Comparison of ENCODE assay signal across 8 mouse cellular contexts in the genomic region with DNA sequence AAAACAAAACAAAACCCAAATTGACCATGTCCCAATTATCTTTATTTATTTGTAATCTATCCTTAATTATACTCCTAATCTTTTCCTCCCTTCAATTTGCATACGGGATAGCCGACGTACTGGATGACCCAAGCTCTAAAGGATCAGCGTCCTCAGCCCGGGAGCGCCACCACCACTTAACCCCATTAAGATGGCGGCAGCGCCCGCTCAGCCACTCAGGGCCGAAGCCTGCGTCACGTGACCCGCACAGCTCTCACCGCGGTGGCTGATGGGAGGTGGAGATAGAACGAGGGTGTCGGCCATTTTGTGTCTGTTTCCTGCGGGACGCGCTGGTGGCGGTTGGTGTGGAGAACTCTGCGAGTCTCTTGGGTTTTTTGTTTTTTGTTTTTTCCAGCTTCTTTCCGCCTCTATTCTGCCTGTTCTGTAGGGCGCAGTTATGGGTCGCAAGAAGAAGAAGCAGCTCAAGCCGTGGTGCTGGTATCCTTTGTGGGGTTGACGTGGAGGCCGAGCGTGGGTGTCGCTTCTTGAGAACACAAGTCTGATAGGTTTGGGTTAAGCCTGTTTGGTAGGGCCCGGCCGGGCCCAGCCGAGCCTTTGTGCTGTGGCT. TPM values are rescaled to one million over a fixed set of nuclear protein-coding genes. Genes with fewer than 3 reads are reported as not detected.
DNase-seq lines count a peak whose midpoint lies in the region; ATAC-seq and TF ChIP-seq lines count a peak whose summit lies in the region.

A gene (plus strand): TSS at position 261 of the 607 bp plus-strand sequence.

- H3K36me3 ChIP-seq in ES-Bruce4 (ENCODE audit: control insufficient read depth, insufficient read depth, low read length, poor library complexity, severe bottlenecking) = peaks cover 36% of the 10 kb centered on the region
- peaks cover 12% of the 10 kb centered on the region for H3K36me3 ChIP-seq in forebrain, embryonic 13.5 days (ENCODE audit: poor library complexity, severe bottlenecking)
- peaks cover 21% of the 10 kb centered on the region for H3K36me3 ChIP-seq in liver, postnatal 0 days (replicated peaks; ENCODE audit: insufficient read depth, low read length)
- H3K36me3 ChIP-seq in neural tube, embryonic 14.5 days (ENCODE audit: control insufficient read depth, insufficient read depth, low read length) = peaks cover 10% of the 10 kb centered on the region; the same call in 1 of the 2 replicates

- TF ChIP-seq EP300 in ES-Bruce4 (IDR thresholded peaks at IDR 0.05; ENCODE audit: insufficient read depth, low read depth, low read length) = peak; percentile 48; the same call in 1 of the 2 replicates
- no peak for TF ChIP-seq EP300 in liver, postnatal 0 days (IDR thresholded peaks at IDR 0.05; ENCODE audit: low read depth)

- no peaks in the 10 kb centered on the region for H3K27me3 ChIP-seq in ES-Bruce4 (ENCODE audit: control insufficient read depth, insufficient read depth, low read length, poor library complexity, severe bottlenecking)
- H3K27me3 ChIP-seq in forebrain, embryonic 13.5 days = no peaks in the 10 kb centered on the region
- H3K27me3 ChIP-seq in liver, postnatal 0 days (ENCODE audit: insufficient read depth, low read length) = no peaks in the 10 kb centered on the region
- no peaks in the 10 kb centered on the region for H3K27me3 ChIP-seq in neural tube, embryonic 14.5 days (ENCODE audit: control insufficient read depth, insufficient read depth, low read length)

- WGBS in forebrain, embryonic 13.5 days = under 1% methylated on average over 33 of the region's 33 CpGs
- under 1% methylated on average over 33 of the region's 33 CpGs for WGBS in large intestine, adult 2 months
- WGBS in liver, postnatal 0 days (ENCODE audit: insufficient replicate concordance) = under 1% methylated on average over 33 of the region's 33 CpGs
- under 1% methylated on average over 33 of the region's 33 CpGs for WGBS in neural tube, embryonic 14.5 days

- H3K27ac ChIP-seq in ES-Bruce4 (ENCODE audit: insufficient read depth, low read length) = peak within 1 kb of the TSS; percentile 46
- peak within 1 kb of the TSS; percentile 91 for H3K27ac ChIP-seq in forebrain, embryonic 13.5 days
- peak within 1 kb of the TSS; percentile 98 for H3K27ac ChIP-seq in liver, postnatal 0 days (ENCODE audit: low read depth)
- H3K27ac ChIP-seq in neural tube, embryonic 14.5 days (ENCODE audit: low read depth, low read length) = peak within 1 kb of the TSS; percentile 87

- H3K9ac ChIP-seq in ES-Bruce4 (ENCODE audit: low read depth, poor library complexity, severe bottlenecking) = peak within 1 kb of the TSS; percentile 97
- peak within 1 kb of the TSS; percentile 99 for H3K9ac ChIP-seq in forebrain, embryonic 13.5 days
- H3K9ac ChIP-seq in liver, postnatal 0 days (replicated peaks) = peak within 1 kb of the TSS; percentile 100
- H3K9ac ChIP-seq in neural tube, embryonic 14.5 days (replicated peaks; ENCODE audit: low read depth, low read length) = peak within 1 kb of the TSS; percentile 93

- peak; percentile 99 for DNase-seq in heart, postnatal 10 days
- DNase-seq in large intestine, adult 2 months (ENCODE audit: low read depth, low spot score) = peak; percentile 92
- DNase-seq in liver, postnatal 0 days = peak; percentile 98
- DNase-seq in testis, postnatal 10 days (ENCODE audit: low spot score) = peak; percentile 99

- H3K4me1 ChIP-seq in ES-Bruce4 (ENCODE audit: control insufficient read depth, insufficient read depth, low read length) = peaks cover 2% of the 10 kb centered on the region
- peaks cover 43% of the 10 kb centered on the region for H3K4me1 ChIP-seq in forebrain, embryonic 13.5 days
- H3K4me1 ChIP-seq in liver, postnatal 0 days (ENCODE audit: insufficient read depth) = peaks cover 26% of the 10 kb centered on the region
- peaks cover 23% of the 10 kb centered on the region for H3K4me1 ChIP-seq in neural tube, embryonic 14.5 days (ENCODE audit: control insufficient read depth, insufficient read depth, low read length)

- peak within 1 kb of the TSS; percentile 94 for H3K4me2 ChIP-seq in forebrain, embryonic 13.5 days
- peak within 1 kb of the TSS; percentile 76 for H3K4me2 ChIP-seq in liver, postnatal 0 days (ENCODE audit: low read depth, low read length)
- H3K4me2 ChIP-seq in neural tube, embryonic 14.5 days (ENCODE audit: low read depth, low read length) = peak within 1 kb of the TSS; percentile 98

- intact Hi-C loops in heart, postnatal 10 days (cut with DNase I) = no loop called here

- TF ChIP-seq POLR2A in ES-Bruce4 (IDR thresholded peaks at IDR 0.05; ENCODE audit: insufficient read depth, low read length) = peak; percentile 91

- no peaks in the 10 kb centered on the region for H3K9me3 ChIP-seq in ES-Bruce4 (replicated peaks; ENCODE audit: control insufficient read depth, insufficient read depth, low read length, poor library complexity, severe bottlenecking)
- H3K9me3 ChIP-seq in forebrain, embryonic 13.5 days (replicated peaks) = no peaks in the 10 kb centered on the region
- no peaks in the 10 kb centered on the region for H3K9me3 ChIP-seq in liver, postnatal 0 days (ENCODE audit: low read length)
- no peaks in the 10 kb centered on the region for H3K9me3 ChIP-seq in neural tube, embryonic 14.5 days (ENCODE audit: control insufficient read depth, low read length)

- peak within 1 kb of the TSS; percentile 95 for H3K4me3 ChIP-seq in ES-Bruce4 (ENCODE audit: low read depth, low read length)
- H3K4me3 ChIP-seq in forebrain, embryonic 13.5 days = peak within 1 kb of the TSS; percentile 97
- peak within 1 kb of the TSS; percentile 99 for H3K4me3 ChIP-seq in liver, postnatal 0 days (ENCODE audit: low read depth, low read length)
- H3K4me3 ChIP-seq in neural tube, embryonic 14.5 days (ENCODE audit: low read depth, low read length) = peak within 1 kb of the TSS; percentile 86

- no peak for TF ChIP-seq CTCF in ES-Bruce4 (IDR thresholded peaks at IDR 0.05; ENCODE audit: low read depth, low read length)
- 0 out of 2 replicates have a peak, but pooled peaks have one; percentile 15 for TF ChIP-seq CTCF in liver, postnatal 0 days (IDR thresholded peaks at IDR 0.05; ENCODE audit: low read depth)

- peak; percentile 95 for ATAC-seq in cerebellum, adult (ENCODE audit: insufficient number of reproducible peaks, low FRiP score, low TSS enrichment)
- ATAC-seq in forebrain, embryonic 13.5 days = peak; percentile 97
- peak; percentile 94 for ATAC-seq in liver, postnatal 0 days
- peak; percentile 96 for ATAC-seq in neural tube, embryonic 14.5 days (ENCODE audit: low read depth)

RNA-seq across cellular contexts. Expression of the gene that starts here (rescaled TPM):
- 344 and 357 TPM in 2 replicates for polyA plus RNA-seq in ES-Bruce4 (2011; ENCODE audit: insufficient read depth, insufficient read length, low read depth, missing spikeins)
- polyA plus RNA-seq in forebrain, embryonic 13.5 days (2015; fragmentation: Nextera tagmentation; extraction: Ambion mirVana) = 266 and 272 TPM in 2 replicates
- 100 to 1,000 TPM in 1 of 2 experiments, 10 to 100 TPM in 1; 93.2 to 116 TPM for total RNA-seq in heart, postnatal 10 days (2021)
- 73.8 and 97.8 TPM in 2 replicates for polyA plus RNA-seq in large intestine, adult 2 months (2012; rRNA removed)
- polyA plus RNA-seq in liver, postnatal 0 days (2015; fragmentation: Nextera tagmentation; extraction: Ambion mirVana) = 68.9 and 71.6 TPM in 2 replicates
- 211 and 212 TPM in 2 replicates for polyA plus RNA-seq in neural tube, embryonic 14.5 days (2014; fragmentation: Nextera tagmentation; extraction: Ambion mirVana)

Comparison
In these comparisons a context has a peak if more than half of its experiments do, and no peak if none do; other contexts are left out.
1. Peak in every context shown above with its lines: DNase-seq, ATAC-seq, H3K4me3 ChIP-seq and H3K27ac ChIP-seq.
2. H3K27ac ChIP-seq: peak in every context shown above with its lines; median percentile 98 in liver, postnatal 0 days; 91 in forebrain, embryonic 13.5 days; 87 in neural tube, embryonic 14.5 days; 46 in ES-Bruce4.